24 mouse cellular contexts compared by ENCODE assay signal in genomic region chr6:52973351-52973750, GRCm38 (mm10).
"Had no signal": no experiment of that assay in that cellular context is flagged by ENCODE, and none has a peak within 500 bp of the region (broad histone marks: within the 10 kb centered on the region; RNA-seq: fewer than 3 reads in every experiment).

No protein-coding gene starts in this region.

- H3K4me1 ChIP-seq: midbrain, embryonic 12.5 days; neural tube, embryonic 13.5 days had no signal

- H3K9me3 ChIP-seq: limb, embryonic 12.5 days; limb, embryonic 15.5 days; midbrain, embryonic 12.5 days; neural tube, embryonic 13.5 days had no signal

- H3K9ac ChIP-seq: limb, embryonic 12.5 days; limb, embryonic 15.5 days; liver, embryonic 14.5 days; liver, postnatal 0 days; lung, embryonic 14.5 days; midbrain, embryonic 12.5 days; neural tube, embryonic 13.5 days had no signal

- H3K36me3 ChIP-seq: limb, embryonic 12.5 days; limb, embryonic 15.5 days; midbrain, embryonic 12.5 days; neural tube, embryonic 13.5 days had no signal

- DNase-seq: kidney, adult 18-20 months; kidney, adult 9 months; kidney, postnatal 25 days; layer of hippocampus, adult 9-11 months; liver, postnatal 0 days; lung, embryonic 14.5 days; right cerebral cortex, postnatal 14 days; right cerebral cortex, postnatal 4 days; spleen, adult 18-20 months; thymus, adult 18-20 months; thymus, postnatal 36 days had no signal

- ATAC-seq: intestine, embryonic 16.5 days; liver, postnatal 0 days; lung, postnatal 0 days; midbrain, embryonic 16.5 days had no signal

- H3K4me3 ChIP-seq: layer of hippocampus, adult 2 months; limb, embryonic 12.5 days; limb, embryonic 15.5 days; midbrain, embryonic 12.5 days; myocyte; neural tube, embryonic 13.5 days had no signal

- H3K4me2 ChIP-seq: limb, embryonic 12.5 days; limb, embryonic 15.5 days; liver, embryonic 11.5 days; lung, embryonic 14.5 days; midbrain, embryonic 12.5 days; neural tube, embryonic 13.5 days had no signal

- H3K27ac ChIP-seq: kidney, postnatal 0 days; layer of hippocampus, adult 2 months; limb, embryonic 15.5 days; liver, embryonic 14.5 days; macrophage; midbrain, embryonic 12.5 days; neural tube, embryonic 13.5 days had no signal

- H3K27me3 ChIP-seq: limb, embryonic 15.5 days; midbrain, embryonic 12.5 days; neural tube, embryonic 13.5 days had no signal
